Mouse (Mus musculus) neural tube, embryonic 13.5 days (tissue): ENCODE measurements around the gene Hemk1. TPM values are rescaled to one million over a fixed set of nuclear protein-coding genes. Genes with fewer than 3 reads are reported as not detected.

Experiments used
- ATAC-seq: fragments of 200-750 bp; cut with Nextera tagmentation; 2 replicates; pipeline ENCODE4 v1.8.0; 2017; ENCODE audit warnings: low read depth, mild to moderate bottlenecking, moderate TSS enrichment, moderate library complexity
- H3K27ac ChIP-seq: fragments of 300-500 bp; sonication (generic); replicated peaks from 2 replicates; pipeline ENCODE4 v1.5.1; 2015; ENCODE audit warnings: moderate library complexity, mild to moderate bottlenecking, inconsistent platforms
- H3K27me3 ChIP-seq: fragments of 300-500 bp; sonication (generic); 2 replicates; pipeline ENCODE4 v1.6.1; 2015; ENCODE audit warnings: mild to moderate bottlenecking, inconsistent platforms
- H3K36me3 ChIP-seq: fragments of 300-500 bp; sonication (generic); 2 replicates; pipeline ENCODE4 v1.6.1; 2015; ENCODE audit warnings: mild to moderate bottlenecking, inconsistent platforms
- H3K4me1 ChIP-seq: fragments of 300-500 bp; sonication (generic); replicated peaks from 2 replicates; pipeline ENCODE4 v1.6.1; 2015; ENCODE audit warnings: inconsistent platforms
- H3K4me2 ChIP-seq: fragments of 300-500 bp; sonication (generic); 2 replicates; pipeline ENCODE4 v1.6.1; 2015; ENCODE audit warnings: inconsistent platforms, mild to moderate bottlenecking, moderate library complexity
- H3K4me3 ChIP-seq: fragments of 300-500 bp; sonication (generic); 2 replicates; pipeline ENCODE4 v1.5.1; 2015; ENCODE audit warnings: mild to moderate bottlenecking, inconsistent platforms
- H3K9ac ChIP-seq: fragments of 300-500 bp; sonication (generic); 2 replicates; pipeline ENCODE4 v1.6.1; 2015; ENCODE audit warnings: moderate library complexity, mild to moderate bottlenecking, inconsistent platforms
- H3K9me3 ChIP-seq: fragments of 300-500 bp; sonication (generic); 2 replicates; pipeline ENCODE4 v1.6.1; 2016; ENCODE audit warnings: inconsistent platforms
- WGBS: fragments of 180-500 bp; shearing (Covaris S2); methylation state at CpG from one replicate; pipeline ENCODE4 v1.1.7; 2015; 5-methylcytosine and 5-hydroxymethylcytosine counted together
- polyA plus RNA-seq: library from polyadenylated mRNA; unstranded; fragments of >200 nt; fragmentation: Nextera tagmentation; extraction: Ambion mirVana; gene quantifications from 2 replicates; pipeline ENCODE4 v1.2.1, GENCODE M21; 2015

The Hemk1 gene
- polyA plus RNA-seq, 1 experiment from 2014 or later, result 15.0 TPM

DNA sequence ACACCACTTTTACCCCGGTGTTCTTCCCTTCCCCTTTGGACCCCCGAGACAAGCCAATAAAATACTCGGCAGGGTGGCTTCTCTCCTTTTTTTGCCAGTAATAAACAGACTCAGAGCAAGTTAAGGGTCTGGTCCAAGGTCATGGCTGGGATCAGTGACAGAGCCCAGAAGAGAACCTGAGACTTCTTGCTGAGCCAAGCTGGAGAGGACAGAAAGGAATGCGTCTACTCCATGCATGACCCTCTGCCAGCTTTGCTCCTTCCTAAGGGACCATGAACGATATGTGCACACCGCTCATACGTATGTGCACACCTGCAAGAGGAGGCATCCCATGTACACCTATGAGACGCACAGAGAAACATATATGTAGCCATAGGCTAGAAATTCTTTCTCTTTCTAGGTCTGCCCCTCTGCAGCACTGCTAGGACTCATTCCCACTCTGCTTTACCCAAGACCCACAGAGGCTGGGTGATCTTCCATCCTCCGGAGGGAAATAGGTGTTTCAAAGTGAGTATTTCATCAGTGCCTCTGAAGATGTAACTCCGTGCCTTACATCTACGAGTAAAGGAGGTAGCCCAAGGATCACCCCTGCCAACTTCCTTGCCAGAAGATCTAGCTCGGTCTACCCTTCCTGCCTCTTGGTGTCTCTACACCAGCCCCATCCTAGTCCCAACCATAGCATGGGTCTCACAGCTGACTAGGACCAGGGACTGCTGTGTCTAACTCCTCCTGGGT is 2.9 kb upstream of the Hemk1 start:
- Histone ChIP-seq H3K27me3 (no peaks in the 10 kb centered on the region), H3K4me1 (peaks cover 50% of the 10 kb centered on the region), H3K4me2 (peak overlapping the region; percentile 69), H3K36me3 (no peaks in the 10 kb centered on the region), H3K27ac (peak overlapping the region; percentile 61; the same call in 1 of the 2 replicates), H3K4me3 (peak overlapping the region; percentile 67), H3K9me3 (no peaks in the 10 kb centered on the region), H3K9ac (peak overlapping the region; percentile 81)
- WGBS, result 50% methylated on average over 12 of the region's 12 CpGs
- no peak for ATAC-seq

DNA sequence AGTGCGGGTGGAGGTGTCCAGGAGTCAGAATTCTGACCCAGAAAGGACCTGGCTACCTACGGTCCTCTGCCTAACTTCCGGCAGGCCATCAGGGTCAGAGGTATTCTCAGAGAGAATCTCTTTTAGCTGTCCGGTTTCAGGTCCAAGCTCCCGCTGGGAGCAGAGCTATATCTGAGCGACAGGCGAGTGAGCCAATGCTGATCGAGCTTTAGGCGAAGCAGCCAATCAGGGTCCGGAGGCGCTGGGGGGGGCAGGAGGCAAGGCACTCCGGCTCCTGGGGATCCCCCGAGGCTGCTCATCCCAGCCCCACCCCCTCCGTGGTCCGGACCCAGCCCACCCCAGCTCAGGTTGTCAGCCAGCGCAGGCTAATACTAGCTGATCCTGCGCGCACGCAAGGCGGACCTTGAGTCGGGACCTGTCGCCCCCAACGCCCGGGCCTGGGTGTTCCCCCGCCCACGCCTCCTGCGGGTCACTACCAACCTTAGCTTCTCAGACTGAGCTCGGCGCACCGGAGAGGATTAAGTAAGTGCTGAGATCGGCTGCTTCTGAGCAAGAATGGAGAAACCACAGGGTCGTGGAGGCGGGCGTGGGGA is 2.2 kb upstream of the Hemk1 start, which contains the start of gene 6430571L13Rik:
6430571L13Rik (plus strand) TSS at position 336 of the 593 bp plus-strand sequence.
- Histone ChIP-seq H3K9me3 (no peaks in the 10 kb centered on the region), H3K4me3 (peak within 1 kb of the TSS; percentile 67), H3K36me3 (no peaks in the 10 kb centered on the region), H3K27ac (peak within 1 kb of the TSS; percentile 61), H3K4me1 (peaks cover 53% of the 10 kb centered on the region), H3K4me2 (peak within 1 kb of the TSS; percentile 69), H3K9ac (peak within 1 kb of the TSS; percentile 81), H3K27me3 (no peaks in the 10 kb centered on the region)
- 2% methylated on average over 34 of the region's 34 CpGs for WGBS
- peak; percentile 92 for ATAC-seq

DNA sequence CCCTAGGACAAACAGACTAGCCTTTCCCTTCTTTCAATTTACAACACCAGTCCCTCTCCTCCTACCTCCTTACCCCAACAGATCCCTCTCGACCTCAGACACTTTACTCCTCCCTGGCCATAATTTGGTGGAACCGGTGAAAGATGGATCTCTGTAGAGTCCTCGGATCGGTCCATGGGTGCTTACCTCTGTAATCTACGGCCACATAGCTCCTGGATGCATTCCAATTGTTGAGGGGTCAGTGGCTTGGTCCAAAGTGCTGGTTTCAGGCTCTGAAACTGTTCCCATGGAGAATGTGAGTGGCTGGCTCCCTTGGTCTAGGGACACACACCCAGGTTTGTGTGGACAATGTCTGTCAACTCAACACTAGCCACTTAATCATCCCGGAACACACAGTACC is 1.8 kb downstream of the Hemk1 start:
- H3K27ac ChIP-seq, result no peak overlapping the region
- no peak overlapping the region for H3K4me2 ChIP-seq
- H3K9ac ChIP-seq, result no peak overlapping the region
- H3K4me1 ChIP-seq, result peaks cover 43% of the 10 kb centered on the region
- H3K27me3 ChIP-seq, result no peaks in the 10 kb centered on the region
- 86% methylated on average over 6 of the region's 6 CpGs for WGBS
- no peak overlapping the region for H3K4me3 ChIP-seq
- H3K36me3 ChIP-seq, result peaks cover 16% of the 10 kb centered on the region
- ATAC-seq, result no peak
- no peaks in the 10 kb centered on the region for H3K9me3 ChIP-seq

DNA sequence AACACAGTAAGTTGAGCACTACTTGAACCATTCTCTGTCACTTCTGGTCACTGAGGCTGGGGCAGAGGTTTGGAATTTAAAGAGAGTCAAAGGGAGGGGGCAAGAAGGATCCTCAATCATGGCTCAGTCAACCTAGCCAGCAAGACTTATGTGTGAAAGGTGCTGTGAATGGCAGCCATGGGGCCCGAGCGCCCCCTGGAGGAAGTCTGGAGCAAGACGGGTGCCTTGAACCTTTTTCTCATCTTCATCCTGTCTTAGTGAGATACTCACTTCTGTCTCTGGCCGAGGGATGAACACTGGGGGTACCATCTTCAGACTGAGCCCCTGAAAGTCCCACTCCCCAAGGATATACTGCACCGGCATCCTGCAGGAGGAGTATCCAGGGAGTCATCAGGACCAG is 2.2 kb downstream of the Hemk1 start:
- no peaks in the 10 kb centered on the region for H3K9me3 ChIP-seq
- WGBS, result 16% methylated on average over 5 of the region's 5 CpGs
- H3K4me2 ChIP-seq, result no peak overlapping the region
- no peaks in the 10 kb centered on the region for H3K27me3 ChIP-seq
- H3K4me3 ChIP-seq, result no peak overlapping the region
- peaks cover 38% of the 10 kb centered on the region for H3K4me1 ChIP-seq
- H3K9ac ChIP-seq, result no peak overlapping the region
- ATAC-seq, result no peak
- no peak overlapping the region for H3K27ac ChIP-seq
- peaks cover 16% of the 10 kb centered on the region for H3K36me3 ChIP-seq

DNA sequence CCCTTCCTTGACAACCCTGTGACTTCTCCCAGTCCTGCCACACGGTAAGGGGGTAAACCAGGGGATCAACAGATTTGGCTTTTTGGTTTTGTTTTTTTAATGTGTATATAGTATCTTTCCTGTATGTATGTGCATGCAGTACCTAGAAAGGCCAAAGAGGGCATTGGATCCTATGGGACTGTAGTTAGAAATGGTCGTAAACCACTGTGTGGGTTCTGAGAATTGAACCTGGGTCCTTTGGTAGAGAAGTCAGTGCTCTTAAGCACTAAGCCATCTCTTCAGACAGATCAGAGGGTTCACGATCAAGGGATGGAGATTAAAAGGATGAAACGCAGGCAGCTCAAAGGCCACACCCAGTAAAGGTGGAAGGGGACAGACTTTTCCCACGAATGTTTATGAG is 3.1 kb downstream of the Hemk1 start:
- Histone ChIP-seq H3K4me1 (peaks cover 34% of the 10 kb centered on the region), H3K4me2 (no peak overlapping the region), H3K9ac (no peak overlapping the region), H3K4me3 (no peak overlapping the region), H3K9me3 (no peaks in the 10 kb centered on the region), H3K27me3 (no peaks in the 10 kb centered on the region), H3K27ac (no peak overlapping the region), H3K36me3 (peaks cover 16% of the 10 kb centered on the region)
- no peak for ATAC-seq
- WGBS, result 90% methylated on average over 5 of the region's 5 CpGs

DNA sequence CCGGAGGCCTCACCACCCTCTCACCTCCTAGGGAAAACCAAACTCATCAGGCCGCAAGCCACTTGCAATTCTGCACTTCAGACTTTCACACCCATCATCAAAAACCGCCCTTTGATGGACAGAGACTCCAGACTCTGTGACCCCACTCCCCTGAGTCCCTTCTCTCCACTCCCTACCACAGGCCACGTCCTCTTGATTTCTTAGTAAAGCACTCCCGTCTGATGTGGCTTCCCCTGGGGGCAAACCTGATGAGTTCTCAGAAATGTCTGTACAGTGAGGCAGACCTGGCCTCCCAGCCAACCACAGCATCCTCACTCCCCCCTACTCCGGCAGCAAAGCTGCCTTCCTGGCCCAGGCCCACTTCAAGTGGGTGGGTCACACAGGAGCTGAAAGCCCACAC is 3.8 kb downstream of the Hemk1 start:
- H3K9me3 ChIP-seq, result no peaks in the 10 kb centered on the region
- no peak overlapping the region for H3K4me3 ChIP-seq
- H3K4me2 ChIP-seq, result no peak overlapping the region
- ATAC-seq, result no peak
- 89% methylated on average over 6 of the region's 6 CpGs for WGBS
- no peaks in the 10 kb centered on the region for H3K27me3 ChIP-seq
- H3K4me1 ChIP-seq, result peaks cover 27% of the 10 kb centered on the region
- peaks cover 17% of the 10 kb centered on the region for H3K36me3 ChIP-seq
- H3K27ac ChIP-seq, result no peak overlapping the region
- no peak overlapping the region for H3K9ac ChIP-seq

DNA sequence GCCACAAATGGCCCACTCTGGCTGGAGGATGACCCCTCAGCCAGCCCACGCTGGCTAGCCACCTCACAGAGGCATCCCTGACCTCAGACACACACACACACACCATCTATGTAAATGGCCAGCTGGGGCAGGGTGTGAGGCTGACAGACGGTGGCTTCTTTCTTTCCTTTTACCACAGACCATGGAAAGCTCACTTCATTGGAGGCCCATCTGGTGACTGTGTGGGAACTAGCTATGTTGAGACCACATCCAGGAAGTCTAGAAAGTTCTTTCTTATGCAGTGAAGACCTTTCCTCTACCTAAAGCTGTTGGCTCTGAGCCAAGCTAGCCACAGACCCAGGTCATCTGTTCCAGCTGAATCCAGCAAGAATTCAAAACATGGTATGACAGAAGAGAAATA is 4.5 kb downstream of the Hemk1 start:
- Histone ChIP-seq H3K9me3 (no peaks in the 10 kb centered on the region), H3K4me1 (peaks cover 21% of the 10 kb centered on the region), H3K4me3 (no peak overlapping the region), H3K27me3 (no peaks in the 10 kb centered on the region), H3K27ac (no peak overlapping the region), H3K9ac (no peak overlapping the region), H3K36me3 (peaks cover 22% of the 10 kb centered on the region), H3K4me2 (no peak overlapping the region)
- WGBS, result 67% methylated on average over 2 of the region's 2 CpGs
- ATAC-seq, result no peak

DNA sequence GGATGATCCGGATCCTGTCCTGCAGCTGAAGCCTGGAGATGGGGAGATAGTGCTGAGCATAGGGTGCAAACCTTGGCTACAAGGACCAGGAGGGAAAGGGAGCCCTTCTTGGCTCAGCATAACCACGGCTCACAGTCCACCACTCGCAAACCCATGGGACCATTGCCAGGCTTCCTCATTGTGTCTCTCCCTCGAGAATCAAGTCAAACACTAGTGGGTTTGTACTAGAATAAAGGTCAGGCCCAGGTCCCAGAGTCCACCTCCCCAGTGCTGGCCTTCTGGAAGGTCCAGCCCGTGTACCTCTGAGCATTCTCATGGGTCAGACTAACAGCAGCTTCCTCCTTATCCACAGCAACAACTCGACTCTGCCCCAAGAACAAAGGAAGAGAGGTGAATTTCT is 7.4 kb downstream of the Hemk1 start:
- H3K36me3 ChIP-seq, result peaks cover 39% of the 10 kb centered on the region
- no peak overlapping the region for H3K9ac ChIP-seq
- no peak for ATAC-seq
- 78% methylated on average over 6 of the region's 6 CpGs for WGBS
- H3K4me2 ChIP-seq, result no peak overlapping the region
- no peaks in the 10 kb centered on the region for H3K9me3 ChIP-seq
- no peaks in the 10 kb centered on the region for H3K4me1 ChIP-seq
- H3K27ac ChIP-seq, result no peak overlapping the region
- no peaks in the 10 kb centered on the region for H3K27me3 ChIP-seq
- H3K4me3 ChIP-seq, result no peak overlapping the region

DNA sequence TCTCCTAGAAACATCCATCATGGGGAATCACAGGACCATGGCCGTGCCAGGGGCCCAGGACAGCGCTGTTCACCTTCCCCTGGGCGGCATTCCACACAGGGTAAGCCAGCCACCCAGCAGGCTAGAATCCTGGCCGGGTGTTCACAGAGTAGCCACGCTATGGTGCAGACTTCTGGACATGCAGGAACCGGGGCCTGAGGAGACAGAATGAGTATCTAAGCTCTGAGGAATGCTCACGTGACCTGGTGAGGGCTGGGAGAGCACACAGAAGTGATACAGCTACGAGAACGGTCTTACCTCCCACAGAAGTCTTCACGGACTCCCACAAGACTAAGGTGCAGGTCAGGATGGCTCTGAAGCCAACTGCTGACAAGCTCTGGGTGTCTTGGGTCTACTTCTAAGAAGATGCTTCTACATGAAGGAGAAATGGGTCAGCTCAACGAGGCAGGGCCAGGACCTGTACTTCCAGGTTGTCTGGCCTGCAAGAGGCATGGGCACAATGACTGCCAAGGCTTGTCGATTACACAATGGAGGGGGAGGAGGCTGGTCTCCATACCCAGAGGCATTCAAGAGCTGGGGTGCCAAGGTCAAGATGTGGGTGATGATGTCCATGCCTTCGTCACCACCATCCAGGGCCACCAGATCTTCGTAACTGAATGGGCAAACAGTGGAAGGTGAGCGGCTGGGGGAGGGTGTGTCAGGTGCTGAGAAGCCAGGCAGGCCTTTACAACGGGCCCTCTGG is 10.1 kb downstream of the Hemk1 start:
- peaks cover 36% of the 10 kb centered on the region for H3K36me3 ChIP-seq
- H3K9me3 ChIP-seq, result no peaks in the 10 kb centered on the region
- no peak overlapping the region for H3K4me2 ChIP-seq
- WGBS, result 92% methylated on average over 16 of the region's 16 CpGs
- no peak for ATAC-seq
- no peak overlapping the region for H3K9ac ChIP-seq
- H3K4me3 ChIP-seq, result no peak overlapping the region
- no peaks in the 10 kb centered on the region for H3K27me3 ChIP-seq
- no peak overlapping the region for H3K27ac ChIP-seq
- H3K4me1 ChIP-seq, result no peaks in the 10 kb centered on the region

DNA sequence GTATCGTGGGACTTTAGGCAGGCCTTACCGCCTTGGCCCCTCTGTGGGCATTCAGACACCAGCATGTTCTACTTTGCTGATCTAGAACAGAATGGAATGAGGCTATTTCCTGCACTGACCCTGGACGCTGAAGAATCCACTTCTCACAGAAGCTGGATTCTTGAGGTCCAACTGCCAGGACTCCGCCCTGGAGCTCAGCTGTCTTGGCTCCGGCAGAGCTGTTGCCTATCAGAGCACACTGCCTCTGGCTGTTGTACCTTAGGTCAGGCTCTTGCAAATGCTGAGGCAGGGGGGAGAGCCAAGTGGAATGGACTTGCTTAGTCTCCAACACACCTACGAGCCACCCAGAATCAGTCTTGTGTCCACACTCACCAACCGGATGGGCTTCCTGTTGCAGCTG is 12.2 kb downstream of the Hemk1 start:
- Histone ChIP-seq H3K4me2 (no peak overlapping the region), H3K27me3 (no peaks in the 10 kb centered on the region), H3K9ac (no peak overlapping the region), H3K27ac (no peak overlapping the region), H3K9me3 (no peaks in the 10 kb centered on the region), H3K4me3 (no peak overlapping the region), H3K4me1 (no peaks in the 10 kb centered on the region), H3K36me3 (peaks cover 23% of the 10 kb centered on the region)
- ATAC-seq, result no peak
- 86% methylated on average over 7 of the region's 7 CpGs for WGBS

DNA sequence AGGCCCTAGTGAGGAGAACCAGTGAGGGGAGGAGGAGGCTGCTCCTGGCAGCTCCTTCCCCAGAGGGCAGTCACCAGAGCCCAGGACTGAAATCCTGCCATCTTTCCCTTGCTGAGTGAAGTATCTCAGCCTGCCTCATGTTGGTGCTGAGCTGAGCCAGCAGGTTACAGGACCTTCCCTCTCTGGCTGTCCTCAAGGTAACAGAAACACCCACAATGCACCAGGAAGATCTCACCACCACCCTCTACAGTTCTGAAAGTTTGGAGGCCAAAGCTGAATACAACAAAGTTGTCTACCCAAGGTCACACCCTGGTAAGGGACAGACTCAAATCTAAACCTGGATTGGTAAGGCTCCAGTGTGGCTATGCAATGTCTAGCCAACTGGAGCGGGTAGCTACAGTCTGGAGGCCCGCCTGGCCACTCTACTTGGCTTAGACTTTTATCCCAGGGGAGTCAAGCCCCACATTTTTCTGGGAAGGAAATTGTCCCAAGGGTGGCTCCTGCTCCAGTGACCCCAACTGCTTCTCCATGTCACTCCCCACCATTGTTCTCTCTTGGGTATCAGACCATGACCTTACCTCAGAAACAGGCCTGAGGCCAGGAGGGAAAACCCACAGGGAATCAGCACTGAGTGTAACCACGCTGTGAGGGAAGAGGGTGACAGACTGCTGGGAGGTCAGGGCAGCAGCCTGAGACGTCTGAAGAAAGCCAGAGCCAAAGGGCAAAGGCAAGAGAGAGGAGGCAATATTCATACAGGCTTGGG is 13.2 kb downstream of the Hemk1 start:
- Histone ChIP-seq H3K27ac (no peak overlapping the region), H3K4me2 (no peak overlapping the region), H3K4me1 (no peaks in the 10 kb centered on the region), H3K4me3 (no peak overlapping the region), H3K9ac (no peak overlapping the region), H3K9me3 (no peaks in the 10 kb centered on the region), H3K27me3 (no peaks in the 10 kb centered on the region), H3K36me3 (peaks cover 23% of the 10 kb centered on the region)
- WGBS, result 61% methylated on average over 4 of the region's 4 CpGs
- no peak for ATAC-seq

DNA sequence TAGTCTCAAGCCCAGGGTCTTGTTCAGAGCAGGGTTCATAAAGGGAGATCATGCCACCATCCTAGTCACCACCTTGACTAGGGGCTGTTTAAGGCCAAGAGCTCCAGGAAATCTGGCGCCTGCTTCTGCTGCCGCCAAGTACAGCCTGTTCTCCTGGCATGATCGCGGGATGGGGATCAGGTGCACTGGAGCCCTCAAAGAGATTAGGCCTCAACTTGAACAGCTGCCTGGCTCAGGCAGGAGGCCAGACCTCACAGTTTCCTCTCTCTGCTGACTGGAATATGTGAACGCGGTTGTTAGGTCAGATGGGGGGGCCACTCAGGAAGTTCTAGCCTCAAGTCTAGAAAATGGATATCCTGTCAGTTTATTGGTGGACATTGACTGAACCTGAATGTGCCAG is 14.6 kb downstream of the Hemk1 start:
- no peaks in the 10 kb centered on the region for H3K9me3 ChIP-seq
- peaks cover 17% of the 10 kb centered on the region for H3K36me3 ChIP-seq
- H3K4me2 ChIP-seq, result no peak overlapping the region
- no peak overlapping the region for H3K9ac ChIP-seq
- WGBS, result 57% methylated on average over 6 of the region's 6 CpGs
- H3K27me3 ChIP-seq, result no peaks in the 10 kb centered on the region
- 0 out of 2 replicates have a peak overlapping the region, but pooled peaks have one; percentile 9 for H3K27ac ChIP-seq
- no peak overlapping the region for H3K4me3 ChIP-seq
- no peak for ATAC-seq
- H3K4me1 ChIP-seq, result no peaks in the 10 kb centered on the region
